Comparison of ENCODE assay signal across 8 mouse cellular contexts in the genomic region with DNA sequence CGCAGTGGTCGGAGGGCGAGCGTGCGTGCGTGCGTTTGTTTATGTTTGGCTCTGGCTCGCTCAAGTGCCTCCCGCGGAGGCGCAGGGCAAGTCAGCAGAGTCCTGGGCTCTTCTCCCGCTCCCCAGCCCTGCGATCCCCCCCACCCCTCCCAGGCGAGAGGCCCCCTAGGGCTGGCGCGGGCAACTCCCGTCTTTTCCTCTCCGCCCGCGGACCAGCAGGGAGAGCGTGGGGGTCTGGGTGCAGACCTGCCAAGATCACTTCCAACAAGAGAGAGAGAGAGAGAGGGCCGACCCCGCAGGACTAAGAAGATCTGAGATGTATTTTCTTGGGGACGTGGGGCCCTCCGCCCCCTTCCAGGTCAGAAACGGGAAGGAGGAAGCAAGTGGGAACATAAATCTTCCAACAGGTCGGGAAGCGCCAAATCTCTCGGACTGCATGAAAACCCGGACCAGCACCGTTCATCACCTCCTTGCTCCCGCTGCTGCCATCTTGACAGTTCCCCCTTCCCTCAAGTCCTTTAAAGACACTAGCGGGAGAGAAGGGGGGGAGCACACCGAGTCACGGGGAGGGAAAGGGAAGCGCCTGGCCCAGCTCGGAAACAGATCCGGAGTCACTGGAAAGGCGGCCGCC. TPM values are rescaled to one million over a fixed set of nuclear protein-coding genes. Genes with fewer than 3 reads are reported as not detected.
DNase-seq lines count a peak whose midpoint lies in the region; ATAC-seq and TF ChIP-seq lines count a peak whose summit lies in the region.

No protein-coding gene starts in this region.

- no peak for TF ChIP-seq CTCF in gastrocnemius, adult 2 months (IDR thresholded peaks at IDR 0.05)

- peak overlapping the region; percentile 77 for H3K9ac ChIP-seq in forebrain, embryonic 16.5 days (replicated peaks; ENCODE audit: low read depth, low read length)
- peak overlapping the region; percentile 97 for H3K9ac ChIP-seq in liver, embryonic 11.5 days (ENCODE audit: low read depth, low read length)
- peak overlapping the region; percentile 78 for H3K9ac ChIP-seq in neural tube, embryonic 14.5 days (replicated peaks; ENCODE audit: low read depth, low read length)

- peaks cover 30% of the 10 kb centered on the region for H3K4me1 ChIP-seq in forebrain, embryonic 16.5 days (replicated peaks; ENCODE audit: control insufficient read depth, insufficient read depth, low read length)
- H3K4me1 ChIP-seq in liver, embryonic 11.5 days (replicated peaks; ENCODE audit: control insufficient read depth, insufficient read depth, low read length): peaks cover 37% of the 10 kb centered on the region
- H3K4me1 ChIP-seq in neural tube, embryonic 14.5 days (ENCODE audit: control insufficient read depth, insufficient read depth, low read length): peaks cover 24% of the 10 kb centered on the region

- H3K36me3 ChIP-seq in forebrain, embryonic 16.5 days (ENCODE audit: control insufficient read depth, insufficient read depth): no peaks in the 10 kb centered on the region
- no peaks in the 10 kb centered on the region for H3K36me3 ChIP-seq in liver, embryonic 11.5 days (ENCODE audit: control insufficient read depth, insufficient read depth, low read length)
- no peaks in the 10 kb centered on the region for H3K36me3 ChIP-seq in neural tube, embryonic 14.5 days (ENCODE audit: control insufficient read depth, insufficient read depth, low read length)

- no peak for DNase-seq in gastrocnemius, adult 2 months
- DNase-seq in gastrocnemius, postnatal 4 days (ENCODE audit: low spot score in 2 of 2): no peak
- peak; percentile 25 to 30 for DNase-seq in thymus, postnatal 10 days (ENCODE audit: low spot score in 2 of 2)
- DNase-seq in thymus, adult 18-20 months: no peak
- no peak for DNase-seq in liver, embryonic 11.5 days (ENCODE audit: low spot score)
- DNase-seq in adrenal gland, adult 8-10 months: no peak

- intact Hi-C loops in gastrocnemius, adult 2 months (cut with DNase I): loop anchor here (2.0 to 5.0 kb wide), 4 partner anchors 25 to 444 kb away; no protein-coding TSS in a partner anchor

- H3K4me3 ChIP-seq in gastrocnemius, adult 2 months: peak overlapping the region; percentile 84
- H3K4me3 ChIP-seq in forebrain, embryonic 16.5 days (replicated peaks; ENCODE audit: low read length): peak overlapping the region; percentile 90
- H3K4me3 ChIP-seq in liver, embryonic 11.5 days (ENCODE audit: low read depth, low read length): peak overlapping the region; percentile 95
- peak overlapping the region; percentile 87 for H3K4me3 ChIP-seq in neural tube, embryonic 14.5 days (ENCODE audit: low read depth, low read length)

- H3K27me3 ChIP-seq in forebrain, embryonic 16.5 days (replicated peaks; ENCODE audit: control insufficient read depth, insufficient read depth, low read length): peaks cover 2% of the 10 kb centered on the region; the same call in 1 of the 2 replicates
- no peaks in the 10 kb centered on the region for H3K27me3 ChIP-seq in liver, embryonic 11.5 days (replicated peaks; ENCODE audit: control insufficient read depth, insufficient read depth, low read length)
- H3K27me3 ChIP-seq in neural tube, embryonic 14.5 days (ENCODE audit: control insufficient read depth, insufficient read depth, low read length): no peaks in the 10 kb centered on the region; the same call in 1 of the 2 replicates

- peak overlapping the region; percentile 96 for H3K4me2 ChIP-seq in forebrain, embryonic 16.5 days (ENCODE audit: low read length)
- H3K4me2 ChIP-seq in liver, embryonic 11.5 days: peak overlapping the region; percentile 100
- H3K4me2 ChIP-seq in neural tube, embryonic 14.5 days (ENCODE audit: low read depth, low read length): peak overlapping the region; percentile 97

- 0% methylated on average over 40 of the region's 40 CpGs for WGBS in forebrain, embryonic 16.5 days
- WGBS in liver, embryonic 11.5 days: under 1% methylated on average over 40 of the region's 40 CpGs
- 1% methylated on average over 39 of the region's 40 CpGs for WGBS in neural tube, embryonic 14.5 days

- peak overlapping the region; percentile 100 for H3K27ac ChIP-seq in gastrocnemius, adult 2 months
- peak overlapping the region; percentile 99 for H3K27ac ChIP-seq in forebrain, embryonic 16.5 days (ENCODE audit: low read length)
- H3K27ac ChIP-seq in liver, embryonic 11.5 days (ENCODE audit: low read depth, low read length): peak overlapping the region; percentile 85
- peak overlapping the region; percentile 97 for H3K27ac ChIP-seq in neural tube, embryonic 14.5 days (ENCODE audit: low read depth, low read length)

- no peaks in the 10 kb centered on the region for H3K9me3 ChIP-seq in forebrain, embryonic 16.5 days (ENCODE audit: control insufficient read depth, low read length)
- H3K9me3 ChIP-seq in liver, embryonic 11.5 days (ENCODE audit: control insufficient read depth, low read length): no peaks in the 10 kb centered on the region
- no peaks in the 10 kb centered on the region for H3K9me3 ChIP-seq in neural tube, embryonic 14.5 days (ENCODE audit: control insufficient read depth, low read length)

- no peak; the same call in 1 of the 2 replicates for ATAC-seq in forebrain, embryonic 16.5 days
- ATAC-seq in liver, embryonic 11.5 days (replicated peaks; ENCODE audit: low FRiP score): no peak
- ATAC-seq in neural tube, embryonic 14.5 days (ENCODE audit: low read depth): peak; percentile 2; the same call in 1 of the 2 replicates

RNA-seq across cellular contexts. Expression of a gene that starts 0.6 kb away (rescaled TPM):
- total RNA-seq in gastrocnemius, adult 2 months (2021): 10 to 100 TPM; 25.7 to 40.5 TPM
- total RNA-seq in gastrocnemius, postnatal 4 days (2021): 10 to 100 TPM; 43.8 to 46.4 TPM
- polyA plus RNA-seq in forebrain, embryonic 16.5 days (2015; fragmentation: Nextera tagmentation; extraction: Ambion mirVana): 4.7 and 4.8 TPM in 2 replicates
- 11.7 and 12.3 TPM in 2 replicates for polyA plus RNA-seq in liver, embryonic 11.5 days (2014; fragmentation: Nextera tagmentation; extraction: Ambion mirVana)
- polyA plus RNA-seq in neural tube, embryonic 14.5 days (2014; fragmentation: Nextera tagmentation; extraction: Ambion mirVana): 6.1 and 6.6 TPM in 2 replicates
- 10 to 100 TPM; 57.7 to 70.0 (median 65.4) TPM for total RNA-seq in adrenal gland, adult 8-10 months (2022)

Comparison
In these comparisons a context has a peak if more than half of its experiments do, and no peak if none do; other contexts are left out.
1. DNase-seq: peak in thymus, postnatal 10 days (2 of 2); none in gastrocnemius, adult 2 months (single experiment), gastrocnemius, postnatal 4 days (0 of 2), thymus, adult 18-20 months (0 of 2), liver, embryonic 11.5 days (single experiment) and adrenal gland, adult 8-10 months (single experiment).
2. Peak in every context shown above with its lines, with median percentiles within 50 percentile points of each other: H3K27ac ChIP-seq, H3K4me3 ChIP-seq, H3K4me2 ChIP-seq and H3K9ac ChIP-seq.